Mouse (Mus musculus) E14TG2a.4 (cell line): ENCODE results near the gene Borcs8.
A peak's percentile ranks its signal among the peaks of the same experiment; 100 is the strongest.

Experiments used
- H3K27me3 ChIP-seq: 2 replicates; pipeline ENCODE4 v1.6.1; 2014; ENCODE audit warnings: low read length, control low read depth; ENCODE audit not compliant: insufficient read depth
- H3K36me3 ChIP-seq: 2 replicates; pipeline ENCODE4 v1.6.1; 2014; ENCODE audit warnings: low read length, control low read depth; ENCODE audit not compliant: insufficient read depth
- H3K4me1 ChIP-seq: replicated peaks from 2 replicates; pipeline ENCODE4 v1.6.1; 2014; ENCODE audit warnings: low read depth, low read length, control low read depth
- H3K4me3 ChIP-seq: replicated peaks from 2 replicates; pipeline ENCODE4 v1.5.1; 2014; ENCODE audit warnings: mild to moderate bottlenecking, low read length
- H3K9me3 ChIP-seq: 2 replicates; pipeline ENCODE4 v1.6.1; 2014; ENCODE audit warnings: low read length, control low read depth
- CTCF ChIP-seq: conservative IDR thresholded peaks from 2 replicates; pipeline ENCODE4 v1.5.1; 2014; ENCODE audit warnings: low read length
- NANOG ChIP-seq: IDR thresholded peaks from 2 replicates; pipeline ENCODE4 v1.6.1; 2014; ENCODE audit warnings: borderline replicate concordance, low read length, mixed read lengths
- POU5F1 ChIP-seq: IDR thresholded peaks from 2 replicates; pipeline ENCODE4 v1.6.1; 2014; ENCODE audit warnings: low read length, borderline replicate concordance

The Borcs8 gene

GRCm38 (mm10) chr8:70112401-70113016 is 26.8 kb upstream of the Borcs8 start:
- Histone ChIP-seq H3K4me3 (peak overlapping the region; percentile 78), H3K9me3 (no peaks in the 10 kb centered on the region), H3K27me3 (peaks cover 92% of the 10 kb centered on the region), H3K4me1 (peaks cover 36% of the 10 kb centered on the region), H3K36me3 (no peaks in the 10 kb centered on the region)
- no peak for TF ChIP-seq NANOG

DNA sequence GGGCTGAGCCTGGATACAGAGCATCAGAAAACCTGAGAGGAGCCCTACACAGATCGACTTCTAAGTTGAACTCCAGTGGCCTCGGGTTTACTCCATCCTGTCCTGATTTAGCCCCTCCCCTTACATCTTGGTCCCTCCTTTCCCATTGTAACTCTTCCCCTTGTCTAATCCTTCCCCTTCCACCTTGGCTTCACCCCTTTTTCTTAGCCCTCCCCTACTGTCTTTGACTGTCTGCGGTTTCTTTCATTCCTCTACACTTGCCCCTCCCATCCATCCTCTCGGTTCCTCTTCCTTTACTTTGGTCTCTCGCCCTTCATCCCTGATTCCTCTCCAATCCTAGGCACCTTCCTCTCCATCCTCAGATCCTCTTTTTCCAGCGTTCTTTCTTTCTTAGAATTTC is 24.8 kb upstream of the Borcs8 start:
- no peak overlapping the region for H3K4me3 ChIP-seq
- TF ChIP-seq CTCF (no peak), POU5F1 (no peak), NANOG (no peak)
- no peaks in the 10 kb centered on the region for H3K36me3 ChIP-seq
- H3K4me1 ChIP-seq: peaks cover 48% of the 10 kb centered on the region
- H3K9me3 ChIP-seq: no peaks in the 10 kb centered on the region
- H3K27me3 ChIP-seq: peaks cover 97% of the 10 kb centered on the region

- H3K4me3 ChIP-seq: no peak overlapping the region
- no peaks in the 10 kb centered on the region for H3K36me3 ChIP-seq
- no peak for TF ChIP-seq NANOG
- peaks cover 99% of the 10 kb centered on the region for H3K27me3 ChIP-seq
- H3K4me1 ChIP-seq: peaks cover 52% of the 10 kb centered on the region
- H3K9me3 ChIP-seq: no peaks in the 10 kb centered on the region
Measured at GRCm38 (mm10) chr8:70114892-70115291, 24.4 kb upstream of the Borcs8 start.

DNA sequence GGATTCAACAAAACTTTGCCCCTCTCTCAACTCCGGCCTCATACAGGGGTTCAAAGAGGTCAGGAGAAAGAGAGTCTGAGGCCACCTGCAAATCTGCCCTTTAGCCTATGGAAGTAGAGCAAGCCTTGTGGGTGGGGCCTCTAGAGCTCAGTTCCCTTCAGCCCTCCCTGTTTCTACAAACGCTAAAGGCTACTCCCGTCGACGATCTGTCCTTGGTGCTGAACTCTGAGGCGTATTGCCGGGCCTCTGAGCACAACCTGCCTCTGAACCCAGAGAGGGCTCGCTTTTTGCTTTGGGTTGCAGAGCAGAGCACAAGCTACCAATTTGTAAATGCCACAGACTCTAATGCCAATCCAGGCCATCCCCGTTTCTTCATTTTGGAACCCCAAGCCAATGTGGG is 21.7 kb upstream of the Borcs8 start:
- no peaks in the 10 kb centered on the region for H3K36me3 ChIP-seq
- no peak overlapping the region for H3K4me3 ChIP-seq
- H3K4me1 ChIP-seq: peaks cover 40% of the 10 kb centered on the region
- TF ChIP-seq CTCF (no peak), NANOG (no peak), POU5F1 (no peak)
- no peaks in the 10 kb centered on the region for H3K9me3 ChIP-seq
- H3K27me3 ChIP-seq: peaks cover 79% of the 10 kb centered on the region

DNA sequence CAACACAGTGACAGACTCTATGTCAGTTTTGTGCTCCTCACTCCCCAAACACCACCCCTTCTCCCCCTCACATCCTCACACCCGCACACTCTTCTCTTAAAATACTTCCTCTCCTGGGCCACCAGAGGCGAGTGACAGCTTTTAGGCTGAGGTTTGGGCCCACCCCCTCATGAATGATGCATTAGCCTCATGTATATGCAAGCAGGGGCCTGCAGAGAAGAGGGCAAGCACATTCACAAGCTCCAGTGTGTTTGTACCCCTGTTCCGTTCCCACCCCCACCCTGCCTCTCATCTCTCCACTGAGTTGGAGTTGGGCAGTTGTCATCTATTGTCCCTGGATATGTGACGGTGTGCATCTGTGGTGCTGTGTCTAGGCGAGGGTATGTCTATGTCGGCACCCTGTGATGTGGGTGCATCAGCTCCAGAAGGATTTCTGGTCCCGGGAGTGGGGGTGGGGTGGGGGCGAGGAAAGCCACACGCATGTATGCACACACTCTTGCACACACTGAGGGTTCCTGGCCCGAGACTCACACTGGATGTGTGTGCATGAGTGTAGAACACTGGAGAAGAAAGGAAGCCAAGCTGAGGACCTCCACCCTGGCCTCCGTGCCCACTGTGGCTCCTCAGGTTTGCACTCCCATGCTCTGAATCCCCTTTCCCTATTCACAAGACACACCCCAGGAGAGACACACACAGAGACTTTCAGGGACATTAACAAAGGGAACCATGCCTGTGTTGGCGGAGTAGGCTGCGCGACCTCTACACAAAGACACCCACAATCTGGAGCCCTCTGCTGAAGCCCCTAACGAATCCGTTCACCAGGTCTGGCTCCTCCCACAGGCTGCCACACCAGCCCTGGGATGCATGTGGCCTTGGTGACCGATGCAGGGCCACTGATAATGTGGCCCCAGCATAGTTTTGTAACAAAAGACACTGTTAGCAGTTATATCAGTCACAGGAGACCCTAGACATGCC is 20.3 kb upstream of the Borcs8 start:
- H3K4me3 ChIP-seq: no peak overlapping the region
- no peak for TF ChIP-seq NANOG
- peak; percentile 72; the same call in 1 of the 2 replicates for TF ChIP-seq POU5F1
- H3K27me3 ChIP-seq: peaks cover 65% of the 10 kb centered on the region
- peaks cover 37% of the 10 kb centered on the region for H3K4me1 ChIP-seq
- no peaks in the 10 kb centered on the region for H3K9me3 ChIP-seq
- no peaks in the 10 kb centered on the region for H3K36me3 ChIP-seq

- H3K4me3 ChIP-seq: peak within 1 kb of the TSS; percentile 70
- TF ChIP-seq NANOG: no peak
- TF ChIP-seq CTCF: no peak
- TF ChIP-seq POU5F1: no peak
- H3K36me3 ChIP-seq: no peaks in the 10 kb centered on the region
- H3K4me1 ChIP-seq: peaks cover 32% of the 10 kb centered on the region
- H3K27me3 ChIP-seq: peaks cover 53% of the 10 kb centered on the region
- no peaks in the 10 kb centered on the region for H3K9me3 ChIP-seq
Measured at GRCm38 (mm10) chr8:70120667-70121066, 18.6 kb upstream of the Borcs8 start, which contains the start of gene Ncan. Gene Ncan, minus strand, starts transcription at chr8:70120873.

GRCm38 (mm10) chr8:70122863-70123262 is 16.4 kb upstream of the Borcs8 start:
- no peaks in the 10 kb centered on the region for H3K9me3 ChIP-seq
- H3K36me3 ChIP-seq: no peaks in the 10 kb centered on the region
- H3K27me3 ChIP-seq: peaks cover 31% of the 10 kb centered on the region
- peaks cover 27% of the 10 kb centered on the region for H3K4me1 ChIP-seq
- H3K4me3 ChIP-seq: no peak overlapping the region
- TF ChIP-seq POU5F1: no peak
- peak; percentile 59 for TF ChIP-seq CTCF

DNA sequence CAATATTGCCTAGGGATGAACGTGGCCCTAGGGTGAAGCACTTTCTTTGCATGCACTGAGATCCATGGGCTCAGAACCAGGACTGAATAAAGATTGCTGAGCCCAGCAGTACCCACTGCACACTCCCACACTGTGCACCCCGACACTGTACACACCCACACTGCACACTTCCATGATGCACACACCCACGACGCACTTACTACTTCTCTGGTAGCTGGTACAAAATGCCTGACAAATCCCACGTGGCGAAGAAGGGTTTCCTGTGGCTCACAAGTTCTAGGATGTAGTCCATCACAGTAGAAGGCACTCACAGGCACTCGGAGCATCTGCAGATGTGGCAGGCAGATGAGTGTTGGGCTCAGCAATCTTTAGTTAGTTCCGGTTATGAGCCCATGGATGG is 14.3 kb upstream of the Borcs8 start:
- Histone ChIP-seq H3K4me1 (peaks cover 29% of the 10 kb centered on the region), H3K4me3 (no peak overlapping the region), H3K9me3 (no peaks in the 10 kb centered on the region), H3K27me3 (peaks cover 10% of the 10 kb centered on the region), H3K36me3 (no peaks in the 10 kb centered on the region)
- TF ChIP-seq POU5F1 (no peak), NANOG (no peak), CTCF (no peak)
